Mouse (Mus musculus) adrenal gland (tissue): Measurements from ENCODE around the gene Apbb1.

ENCODE experiments used
- intact Hi-C: fragments of 180-260 bp; cut with DNase I; formaldehyde crosslinking; loops from one replicate; pipeline ENCODE4 v1.15.1; 2025

Apbb1 gene

DNA sequence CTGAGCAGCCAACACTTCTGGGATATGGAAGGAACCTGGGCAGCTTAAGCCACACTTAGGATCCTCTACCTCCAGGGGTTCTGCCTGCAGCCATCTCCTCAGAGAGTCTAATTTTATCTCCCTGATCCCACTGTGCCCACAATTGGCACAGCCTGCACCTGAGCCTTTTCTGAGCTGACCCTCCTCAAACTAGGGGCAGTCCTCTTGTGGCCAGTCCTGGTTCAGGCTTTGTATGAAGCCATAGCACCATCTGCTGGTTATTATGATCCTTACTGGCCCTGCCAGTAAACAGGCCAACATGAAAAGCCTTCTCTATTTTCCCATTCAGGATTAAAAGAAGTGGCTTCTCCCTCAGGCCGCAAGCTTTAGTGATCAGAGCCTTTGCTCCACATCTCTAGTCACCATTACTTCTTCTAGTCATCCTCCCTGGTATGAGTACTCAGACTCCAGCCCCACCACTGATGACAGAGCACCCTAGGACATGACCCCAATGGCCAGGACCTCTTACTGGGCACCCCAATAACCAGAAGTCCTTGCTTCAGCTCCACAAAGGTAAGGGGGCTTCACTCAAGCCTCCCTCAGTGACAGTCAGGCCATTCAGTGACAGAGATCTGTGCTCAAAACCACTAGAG, 54.0 kb downstream of the Apbb1 start:
- intact Hi-C loops = loop anchor here (5.0 kb wide), 3 partner anchors 120 to 355 kb away; no protein-coding TSS in a partner anchor

DNA sequence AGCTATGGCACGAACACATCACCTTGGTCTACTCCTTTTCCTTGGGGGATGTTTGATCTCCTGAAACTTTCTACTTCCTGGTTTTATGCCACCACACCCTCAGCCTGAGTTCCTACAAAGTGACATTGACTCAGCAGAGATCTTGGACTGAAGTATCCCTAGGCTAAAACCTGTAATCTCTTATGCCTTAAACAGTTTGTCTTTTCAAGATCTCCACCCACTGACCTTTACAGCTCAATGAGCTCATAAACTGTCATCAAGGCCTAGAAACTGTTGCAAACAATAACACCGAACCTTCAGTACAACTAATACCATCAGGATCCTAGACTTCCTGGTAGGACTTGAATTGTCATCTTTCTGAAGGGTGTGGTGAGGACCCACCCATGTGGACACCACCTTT, 57.2 kb downstream of the Apbb1 start:
- intact Hi-C loops = no loop called here

DNA sequence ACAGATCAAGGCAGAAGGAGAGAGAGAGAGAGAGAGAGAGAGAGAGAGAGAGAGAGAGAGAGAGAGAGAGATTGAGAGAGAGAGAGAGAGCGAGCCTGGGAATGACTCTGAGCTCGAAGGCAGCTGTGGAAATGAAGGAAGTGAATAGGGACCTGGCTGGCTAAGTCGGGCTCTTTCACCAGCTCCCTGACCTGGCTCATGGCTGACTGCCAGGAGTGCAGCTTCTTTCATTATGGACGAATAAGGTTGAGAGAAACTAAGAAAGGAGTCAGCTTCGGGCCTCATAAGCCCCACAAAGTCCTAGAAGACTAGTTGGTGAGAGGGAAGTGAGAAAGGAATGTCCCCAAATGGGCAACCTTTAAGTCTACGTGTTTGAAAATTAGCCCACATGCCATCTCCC, 61.3 kb downstream of the Apbb1 start:
- intact Hi-C loops = no loop called here

- intact Hi-C loops = loop anchor here (5.0 kb wide), 1 partner anchor 42 kb away; no protein-coding TSS in a partner anchor
Measured at GRCm38 (mm10) chr7:105519771-105520170, 61.7 kb downstream of the Apbb1 start.

GRCm38 (mm10) chr7:105519336-105519735, 62.1 kb downstream of the Apbb1 start:
- intact Hi-C loops = loop anchor here (5.0 kb wide), 1 partner anchor 42 kb away; no protein-coding TSS in a partner anchor

GRCm38 (mm10) chr7:105516669-105517360, 64.6 kb downstream of the Apbb1 start:
- intact Hi-C loops = loop anchor here (5.0 kb wide), 1 partner anchor 40 kb away; no protein-coding TSS in a partner anchor

- intact Hi-C loops = loop anchor here (2.0 to 5.0 kb wide), 2 partner anchors 38 to 104 kb away; no protein-coding TSS in a partner anchor
Measured at GRCm38 (mm10) chr7:105515178-105515577, 66.3 kb downstream of the Apbb1 start.

- intact Hi-C loops = loop anchor here (2.0 kb wide), 1 partner anchor 104 kb away; no protein-coding TSS in a partner anchor
Measured at GRCm38 (mm10) chr7:105514561-105514960, 66.9 kb downstream of the Apbb1 start.

DNA sequence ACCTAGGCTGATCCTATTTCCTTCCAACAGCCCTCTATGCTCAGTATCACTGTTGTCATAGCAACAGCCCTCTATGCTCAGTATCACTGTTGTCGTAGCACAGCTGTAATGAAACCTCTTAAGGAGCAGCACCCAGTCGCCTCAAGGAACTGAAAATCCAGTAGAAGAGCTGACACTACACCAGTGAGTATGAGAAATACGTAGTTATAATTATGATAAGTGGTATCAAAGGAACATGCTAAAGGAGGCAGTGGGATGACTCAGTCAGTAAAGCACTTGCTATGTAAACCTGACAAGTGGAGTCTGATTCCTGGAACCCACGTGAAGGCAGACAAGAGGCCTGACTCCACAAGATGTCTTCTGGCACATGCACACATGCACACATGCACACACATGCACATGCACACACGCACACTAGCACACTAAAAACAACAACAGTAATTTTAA, 67.6 kb downstream of the Apbb1 start:
- intact Hi-C loops = loop anchor here (2.0 kb wide), 1 partner anchor 103 kb away; no protein-coding TSS in a partner anchor

DNA sequence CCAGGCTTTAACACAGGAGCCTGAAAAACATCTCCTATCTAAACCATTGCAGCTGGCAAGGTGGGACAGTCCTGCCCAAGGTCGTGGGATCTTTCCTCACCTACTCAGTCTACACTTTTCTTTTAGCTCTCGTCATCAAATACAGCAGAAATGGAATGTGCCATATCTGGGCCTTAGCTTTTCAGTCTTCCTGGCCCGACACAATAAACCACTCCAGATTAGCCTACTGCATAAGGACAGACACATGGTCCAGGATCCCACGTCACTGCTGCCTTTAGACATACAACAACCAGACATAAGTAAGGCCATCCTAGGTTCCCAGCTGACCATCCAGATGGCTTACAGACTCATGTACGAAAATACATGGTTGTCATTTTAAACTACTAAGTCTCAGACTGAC, 71.3 kb downstream of the Apbb1 start:
- intact Hi-C loops = no loop called here
